Mouse (Mus musculus) heart, adult 2 months (tissue): ENCODE results near the gene Smarca4. TPM values are rescaled to one million over a fixed set of nuclear protein-coding genes. Genes with fewer than 3 reads are reported as not detected.

Experiments used
- DNase-seq, 2 experiments: peaks; one replicate each; pipeline ENCODE4 v3.0.0; 2021
- H3K27ac ChIP-seq: fragments of 200-600 bp; 2 replicates; pipeline ENCODE4 v1.8.1; 2022
- H3K27me3 ChIP-seq: fragments of 200-500 bp; 2 replicates; pipeline ENCODE4 v1.6.1; 2012; ENCODE audit warnings: mild to moderate bottlenecking, low read length, inconsistent platforms, mixed read lengths; ENCODE audit not compliant: control insufficient read depth, insufficient read depth
- H3K36me3 ChIP-seq: fragments of 200-500 bp; 2 replicates; pipeline ENCODE4 v1.6.1; 2012; ENCODE audit warnings: low read length, inconsistent platforms; ENCODE audit not compliant: control insufficient read depth, insufficient read depth
- H3K4me1 ChIP-seq: fragments of 200-500 bp; 2 replicates; pipeline ENCODE4 v1.6.1; 2011; ENCODE audit warnings: low read length; ENCODE audit not compliant: control insufficient read depth, insufficient read depth
- H3K4me3 ChIP-seq: fragments of 200-600 bp; 2 replicates; pipeline ENCODE4 v1.8.1; 2022
- H3K79me2 ChIP-seq: fragments of 200-500 bp; replicated peaks from 2 replicates; pipeline ENCODE4 v1.6.1; 2012; ENCODE audit warnings: mild to moderate bottlenecking, inconsistent platforms, low read length, moderate library complexity, mixed read lengths; ENCODE audit not compliant: control insufficient read depth, insufficient read depth
- H3K9ac ChIP-seq: fragments of 200-500 bp; 2 replicates; pipeline ENCODE4 v1.6.1; 2012; ENCODE audit warnings: low read depth, mild to moderate bottlenecking, control low read depth, inconsistent platforms, low read length, mixed read lengths
- CTCF ChIP-seq: fragments of 200-600 bp; IDR thresholded peaks from 2 replicates; pipeline ENCODE4 v1.8.1; 2022; ENCODE audit warnings: antibody characterized with exemption, mild to moderate bottlenecking, moderate library complexity
- EP300 ChIP-seq: fragments of 200-500 bp; IDR thresholded peaks from 2 replicates; pipeline ENCODE4 v1.6.1; 2011; ENCODE audit warnings: low read depth, low read length, control low read depth; ENCODE audit not compliant: insufficient read depth
- POLR2A ChIP-seq: fragments of 200-500 bp; IDR thresholded peaks from 2 replicates; pipeline ENCODE4 v1.6.1; 2011; ENCODE audit warnings: mild to moderate bottlenecking, low read depth, low read length, control low read depth; ENCODE audit not compliant: insufficient read depth
- WGBS: fragments of 180-500 bp; shearing (Covaris S2); methylation state at CpG from one replicate; pipeline ENCODE4 v1.1.7; 2018; 5-methylcytosine and 5-hydroxymethylcytosine counted together
- intact Hi-C: fragments of 180-260 bp; cut with DNase I; formaldehyde crosslinking; loops from one replicate; pipeline ENCODE4 v1.15.1; 2025
- polyA plus RNA-seq: library from polyadenylated mRNA; depleted of rRNA; stranded (reverse); fragments of >200 nt; gene quantifications from 2 replicates; pipeline ENCODE4 v1.2.3, GENCODE M21; 2012
- total RNA-seq, 2 experiments: library from RNA; stranded (reverse); gene quantifications; 2 replicates each; pipeline ENCODE4 v1.2.3; 2021

Gene Smarca4
- total and polyA plus RNA-seq, 3 experiments: 21.5 to 47.0 (median 43.5) TPM

DNA sequence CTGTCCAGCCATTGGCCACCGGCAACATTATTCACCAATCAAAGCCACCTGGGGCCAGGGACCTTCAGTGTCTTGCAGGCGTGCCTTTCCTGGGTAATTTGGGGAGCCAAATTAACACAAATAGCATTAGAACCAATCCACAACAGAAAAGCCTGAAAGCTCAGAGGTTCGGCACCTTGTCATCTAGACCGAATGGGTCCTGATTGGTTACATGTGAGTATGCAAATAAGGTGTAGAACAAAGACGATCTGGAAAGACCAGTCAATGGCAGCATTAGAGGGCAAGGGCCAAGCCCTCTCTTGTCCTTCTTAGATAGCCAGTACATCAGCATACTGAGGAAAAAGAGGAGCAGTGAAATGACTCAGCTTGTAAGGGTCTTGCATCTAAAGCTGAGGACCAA lies 10.1 kb upstream of the Smarca4 start:
- 0 out of 2 replicates have a peak, but pooled peaks cover 1% of the 10 kb centered on the region for H3K4me1 ChIP-seq
- no peak for TF ChIP-seq EP300
- no peak for TF ChIP-seq POLR2A
- TF ChIP-seq CTCF: no peak
- no peak for DNase-seq
- WGBS: 78% methylated on average over 5 of the region's 5 CpGs
- H3K36me3 ChIP-seq: no peaks in the 10 kb centered on the region
- H3K4me3 ChIP-seq: no peak overlapping the region
- no peaks in the 10 kb centered on the region for H3K27me3 ChIP-seq
- H3K79me2 ChIP-seq: no peaks in the 10 kb centered on the region
- H3K9ac ChIP-seq: no peak overlapping the region
- intact Hi-C loops: no loop called here
- H3K27ac ChIP-seq: no peak overlapping the region

GRCm38 (mm10) chr9:21606648-21607047 lies 9.3 kb upstream of the Smarca4 start:
- Histone ChIP-seq H3K4me1 (0 out of 2 replicates have a peak, but pooled peaks cover 1% of the 10 kb centered on the region), H3K27ac (no peak overlapping the region), H3K9ac (no peak overlapping the region), H3K27me3 (no peaks in the 10 kb centered on the region), H3K4me3 (no peak overlapping the region), H3K36me3 (no peaks in the 10 kb centered on the region), H3K79me2 (no peaks in the 10 kb centered on the region)
- WGBS: 75% methylated on average over 1 of the region's 1 CpGs
- no peak for DNase-seq
- TF ChIP-seq POLR2A (no peak), EP300 (no peak), CTCF (no peak)
- intact Hi-C loops: no loop called here

- peak in 1 of 2 experiments; percentile 45 for DNase-seq
- Histone ChIP-seq H3K9ac (no peak overlapping the region), H3K79me2 (no peaks in the 10 kb centered on the region), H3K27ac (no peak overlapping the region), H3K36me3 (no peaks in the 10 kb centered on the region), H3K4me1 (no peaks in the 10 kb centered on the region), H3K27me3 (no peaks in the 10 kb centered on the region), H3K4me3 (no peak overlapping the region)
- 84% methylated on average over 1 of the region's 1 CpGs for WGBS
- TF ChIP-seq POLR2A: no peak
- no peak for TF ChIP-seq CTCF
- no peak for TF ChIP-seq EP300
- intact Hi-C loops: no loop called here
Observed at GRCm38 (mm10) chr9:21609861-21610260, 6.1 kb upstream of the Smarca4 start.

DNA sequence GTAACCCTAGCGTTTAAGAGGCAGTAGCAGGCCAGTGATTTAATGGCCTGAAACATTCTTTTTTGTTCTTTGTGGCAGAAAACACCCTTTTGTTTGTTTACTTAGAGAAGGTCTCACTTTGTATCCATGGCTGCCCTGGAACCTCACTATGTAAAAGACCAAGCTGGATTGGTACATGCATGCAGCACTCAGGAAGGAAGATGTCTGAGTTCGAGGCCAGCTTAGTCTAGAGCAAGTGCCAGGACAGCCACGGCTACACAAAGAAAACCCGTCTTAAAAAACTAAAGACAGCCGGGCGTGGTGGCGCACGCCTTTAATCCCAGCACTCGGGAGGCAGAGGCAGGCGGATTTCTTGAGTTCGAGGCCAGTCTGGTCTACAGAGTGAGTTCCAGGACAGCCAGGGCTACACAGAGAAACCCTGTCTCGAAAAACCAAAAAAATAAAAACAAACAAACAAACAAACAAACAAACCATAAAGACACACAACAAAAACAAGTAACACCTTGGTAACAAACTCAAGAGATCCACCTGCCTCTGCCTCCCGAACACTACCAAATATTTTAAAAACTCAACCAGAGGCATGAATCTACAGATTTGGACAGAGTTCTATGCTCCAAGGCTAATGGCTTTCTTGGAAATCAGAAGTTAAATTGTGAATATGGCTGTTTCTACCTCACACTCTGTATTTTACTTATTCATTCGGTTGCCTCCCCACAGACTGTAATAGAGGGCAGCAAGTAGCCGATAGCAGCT lies 929 bp upstream of the Smarca4 start:
- peak overlapping the region; percentile 80 for H3K27ac ChIP-seq
- peaks cover 2% of the 10 kb centered on the region for H3K4me1 ChIP-seq
- H3K9ac ChIP-seq: peak overlapping the region; percentile 87
- H3K4me3 ChIP-seq: peak overlapping the region; percentile 70
- peaks cover 2% of the 10 kb centered on the region; the same call in 1 of the 2 replicates for H3K79me2 ChIP-seq
- no peaks in the 10 kb centered on the region for H3K27me3 ChIP-seq
- WGBS: 73% methylated on average over 15 of the region's 15 CpGs
- DNase-seq: no peak
- TF ChIP-seq EP300: no peak
- no peak for TF ChIP-seq CTCF
- TF ChIP-seq POLR2A: no peak
- intact Hi-C loops: no loop called here
- H3K36me3 ChIP-seq: no peaks in the 10 kb centered on the region

- intact Hi-C loops: loop anchor here (1.0 kb wide), 1 partner anchor 24 kb away; the partner anchor contains the start of genes Timm29 and Yipf2
- WGBS: 1% methylated on average over 56 of the region's 57 CpGs
- H3K79me2 ChIP-seq: peaks cover 3% of the 10 kb centered on the region; the same call in 1 of the 2 replicates
- peak overlapping the region; percentile 90 for H3K4me3 ChIP-seq
- peak overlapping the region; percentile 80 for H3K9ac ChIP-seq
- H3K4me1 ChIP-seq: peaks cover 2% of the 10 kb centered on the region
- H3K27me3 ChIP-seq: no peaks in the 10 kb centered on the region
- H3K27ac ChIP-seq: peak overlapping the region; percentile 96
- TF ChIP-seq POLR2A (peak; percentile 63), CTCF (no peak), EP300 (peak; percentile 32; the same call in 1 of the 2 replicates)
- DNase-seq: peak; percentile 93 to 94
- H3K36me3 ChIP-seq: no peaks in the 10 kb centered on the region
Observed at GRCm38 (mm10) chr9:21616232-21616781, 338 bp downstream of the Smarca4 start.

GRCm38 (mm10) chr9:21617066-21617465 lies 1.1 kb downstream of the Smarca4 start:
- WGBS: 5% methylated on average over 10 of the region's 10 CpGs
- H3K27ac ChIP-seq: peak overlapping the region; percentile 96

More at GRCm38 (mm10) chr9:21617066-21617465, 1.1 kb downstream of the Smarca4 start:
- intact Hi-C loops: no loop called here
- Histone ChIP-seq H3K9ac (peak overlapping the region; percentile 50), H3K4me3 (peak overlapping the region; percentile 90), H3K4me1 (peaks cover 2% of the 10 kb centered on the region), H3K27me3 (no peaks in the 10 kb centered on the region), H3K36me3 (no peaks in the 10 kb centered on the region), H3K79me2 (peaks cover 3% of the 10 kb centered on the region; the same call in 1 of the 2 replicates)
- TF ChIP-seq CTCF: no peak
- no peak for TF ChIP-seq POLR2A
- no peak for TF ChIP-seq EP300
- peak; percentile 23 to 37 for DNase-seq
